Mouse (Mus musculus): ENCODE results near the gene Hspa8. TPM values are rescaled to one million over a fixed set of nuclear protein-coding genes. Genes with fewer than 3 reads are reported as not detected.
"Not testable (repeated sequence)": the region's sequence is repeated elsewhere in the genome, so short reads cannot be mapped to it uniquely, and the experiment has no call there.

Gene Hspa8
- total and polyA plus RNA-seq, 2 experiments from 2014 or later = 2,372 to 3,364 TPM

- peak overlapping the region; percentile 7; the same call in 1 of the 2 replicates for H3K9ac ChIP-seq
Observed at GRCm38 (mm10) chr9:40784374-40784967, 16.3 kb upstream of the Hspa8 start.

GRCm38 (mm10) chr9:40785452-40785851, 15.3 kb upstream of the Hspa8 start:
- Histone ChIP-seq H3K4me2 (ENCODE audit: low read depth) (no peak overlapping the region), H3K4me1 (ENCODE audit: insufficient read depth) (peaks cover 6% of the 10 kb centered on the region; the same call in 1 of the 2 replicates), H3K9me3 (ENCODE audit: low read length) (no peaks in the 10 kb centered on the region), H3K36me3 (ENCODE audit: insufficient read depth) (peaks cover 6% of the 10 kb centered on the region; the same call in 1 of the 2 replicates), H3K4me3 (ENCODE audit: low read depth, low read length) (no peak overlapping the region), H3K9ac (no peak overlapping the region), H3K27ac (ENCODE audit: low read depth, low read length) (no peak overlapping the region), H3K27me3 (ENCODE audit: insufficient read depth, low read length) (no peaks in the 10 kb centered on the region)
- WGBS = 51% methylated on average over 6 of the region's 6 CpGs
- no peak for TF ChIP-seq CTCF (IDR thresholded peaks at IDR 0.05; ENCODE audit: low read depth)
- no peak for DNase-seq
- no peak for ATAC-seq

More at GRCm38 (mm10) chr9:40784374-40784967, 16.3 kb upstream of the Hspa8 start:
- DNase-seq (peak; percentile 77), ATAC-seq (peak; percentile 88)
- no peak overlapping the region for H3K4me3 ChIP-seq (ENCODE audit: low read depth, low read length)
- H3K9me3 ChIP-seq (ENCODE audit: low read length) = no peaks in the 10 kb centered on the region
- no peak for TF ChIP-seq CTCF (IDR thresholded peaks at IDR 0.05; ENCODE audit: low read depth)
- H3K36me3 ChIP-seq (ENCODE audit: insufficient read depth) = peaks cover 6% of the 10 kb centered on the region; the same call in 1 of the 2 replicates
- no peaks in the 10 kb centered on the region for H3K27me3 ChIP-seq (ENCODE audit: insufficient read depth, low read length)
- 0 out of 2 replicates have a peak overlapping the region, but pooled peaks have one; percentile 6 for H3K4me2 ChIP-seq (ENCODE audit: low read depth)
- peak overlapping the region; percentile 74 for H3K27ac ChIP-seq (ENCODE audit: low read depth, low read length)
- H3K4me1 ChIP-seq (ENCODE audit: insufficient read depth) = peaks cover 6% of the 10 kb centered on the region; the same call in 1 of the 2 replicates
- WGBS = 8% methylated on average over 9 of the region's 9 CpGs

- not testable (repeated sequence) for H3K27ac ChIP-seq (ENCODE audit: low read depth, low read length); H3K36me3 ChIP-seq (ENCODE audit: insufficient read depth); H3K27me3 ChIP-seq (ENCODE audit: insufficient read depth, low read length); H3K4me1 ChIP-seq (ENCODE audit: insufficient read depth); DNase-seq; ATAC-seq; H3K9ac ChIP-seq; H3K4me2 ChIP-seq (ENCODE audit: low read depth); H3K4me3 ChIP-seq (ENCODE audit: low read depth, low read length); H3K9me3 ChIP-seq (ENCODE audit: low read length)
- 97% methylated on average over 6 of the region's 6 CpGs for WGBS
Observed at GRCm38 (mm10) chr9:40786820-40787219, 14.0 kb upstream of the Hspa8 start.

- no peaks in the 10 kb centered on the region for H3K9me3 ChIP-seq (ENCODE audit: low read length)
- H3K9ac ChIP-seq = no peak overlapping the region
- 67% methylated on average over 6 of the region's 6 CpGs for WGBS
- H3K27ac ChIP-seq (ENCODE audit: low read depth, low read length) = no peak overlapping the region
- no peaks in the 10 kb centered on the region for H3K36me3 ChIP-seq (ENCODE audit: insufficient read depth)
- H3K4me2 ChIP-seq (ENCODE audit: low read depth) = no peak overlapping the region
- no peak overlapping the region for H3K4me3 ChIP-seq (ENCODE audit: low read depth, low read length)
- no peaks in the 10 kb centered on the region for H3K27me3 ChIP-seq (ENCODE audit: insufficient read depth, low read length)
- ATAC-seq = no peak
- H3K4me1 ChIP-seq (ENCODE audit: insufficient read depth) = no peaks in the 10 kb centered on the region
- no peak for DNase-seq
- TF ChIP-seq CTCF (IDR thresholded peaks at IDR 0.05; ENCODE audit: low read depth) = no peak
Observed at GRCm38 (mm10) chr9:40791864-40792633, 8.7 kb upstream of the Hspa8 start.

- Histone ChIP-seq H3K9me3 (ENCODE audit: low read length) (no peaks in the 10 kb centered on the region), H3K4me2 (ENCODE audit: low read depth) (no peak overlapping the region), H3K27ac (ENCODE audit: low read depth, low read length) (no peak overlapping the region), H3K27me3 (ENCODE audit: insufficient read depth, low read length) (no peaks in the 10 kb centered on the region), H3K4me1 (ENCODE audit: insufficient read depth) (no peaks in the 10 kb centered on the region), H3K36me3 (ENCODE audit: insufficient read depth) (no peaks in the 10 kb centered on the region), H3K9ac (no peak overlapping the region), H3K4me3 (ENCODE audit: low read depth, low read length) (no peak overlapping the region)
- WGBS = 96% methylated on average over 5 of the region's 5 CpGs
- DNase-seq (no peak), ATAC-seq (no peak)
- no peak for TF ChIP-seq CTCF (IDR thresholded peaks at IDR 0.05; ENCODE audit: low read depth)
Observed at GRCm38 (mm10) chr9:40793581-40793980, 7.2 kb upstream of the Hspa8 start.

- TF ChIP-seq CTCF (IDR thresholded peaks at IDR 0.05; ENCODE audit: low read depth) = no peak
- Histone ChIP-seq H3K9me3 (ENCODE audit: low read length) (no peaks in the 10 kb centered on the region), H3K27ac (ENCODE audit: low read depth, low read length) (no peak overlapping the region), H3K4me1 (ENCODE audit: insufficient read depth) (no peaks in the 10 kb centered on the region), H3K36me3 (ENCODE audit: insufficient read depth) (no peaks in the 10 kb centered on the region), H3K9ac (no peak overlapping the region), H3K4me3 (ENCODE audit: low read depth, low read length) (no peak overlapping the region), H3K27me3 (ENCODE audit: insufficient read depth, low read length) (no peaks in the 10 kb centered on the region), H3K4me2 (ENCODE audit: low read depth) (no peak overlapping the region)
- 32% methylated on average over 5 of the region's 5 CpGs for WGBS
- ATAC-seq (no peak), DNase-seq (no peak)
Observed at GRCm38 (mm10) chr9:40794251-40794650, 6.5 kb upstream of the Hspa8 start.

- Histone ChIP-seq H3K36me3 (ENCODE audit: insufficient read depth) (no peaks in the 10 kb centered on the region), H3K9ac (no peak overlapping the region), H3K4me2 (ENCODE audit: low read depth) (no peak overlapping the region), H3K4me3 (ENCODE audit: low read depth, low read length) (no peak overlapping the region), H3K27me3 (ENCODE audit: insufficient read depth, low read length) (no peaks in the 10 kb centered on the region), H3K9me3 (ENCODE audit: low read length) (no peaks in the 10 kb centered on the region), H3K4me1 (ENCODE audit: insufficient read depth) (no peaks in the 10 kb centered on the region), H3K27ac (ENCODE audit: low read depth, low read length) (no peak overlapping the region)
- no peak for TF ChIP-seq CTCF (IDR thresholded peaks at IDR 0.05; ENCODE audit: low read depth)
- no peak for DNase-seq
- ATAC-seq = no peak
- 75% methylated on average over 5 of the region's 5 CpGs for WGBS
Observed at GRCm38 (mm10) chr9:40794926-40795325, 5.9 kb upstream of the Hspa8 start.
